Mouse (Mus musculus) large intestine, adult 2 months (tissue): ENCODE measurements around the gene Stxbp3. TPM values are rescaled to one million over a fixed set of nuclear protein-coding genes. Genes with fewer than 3 reads are reported as not detected.

Source experiments
- DNase-seq: peaks from one replicate; pipeline ENCODE4 v3.0.0-alpha.2; 2012; ENCODE audit warnings: low read depth, low spot score
- WGBS: fragments of 180-500 bp; shearing (Covaris S2); methylation state at CpG from one replicate; pipeline ENCODE4 v1.1.7; 2018; 5-methylcytosine and 5-hydroxymethylcytosine counted together
- polyA plus RNA-seq: library from polyadenylated mRNA; depleted of rRNA; stranded (reverse); fragments of >200 nt; gene quantifications from 2 replicates; pipeline ENCODE4 v1.2.3, GENCODE M21; 2012

The Stxbp3 gene
- polyA plus RNA-seq, 1 experiment, result 12.2 TPM

DNA sequence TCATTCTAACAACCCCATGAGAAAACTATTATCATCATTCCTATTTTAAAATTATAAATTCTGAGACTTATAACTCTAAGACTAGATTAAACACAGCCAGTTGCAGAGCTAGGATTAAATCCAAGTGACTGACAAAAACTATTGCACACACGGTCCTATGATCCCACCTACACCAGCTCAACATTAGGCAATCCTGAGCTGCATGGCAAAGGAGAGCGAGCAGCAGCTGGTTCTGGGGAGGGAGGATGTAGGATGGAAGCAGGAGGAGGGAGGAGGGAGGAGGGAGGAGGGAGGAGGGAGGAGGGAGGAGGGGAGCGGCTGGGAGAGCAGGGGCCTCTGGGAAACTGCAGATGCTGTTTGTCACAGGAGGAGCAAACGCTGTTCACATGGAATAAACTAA is 24.7 kb downstream of the Stxbp3 start:
- WGBS, result 60% methylated on average over 4 of the region's 4 CpGs
- DNase-seq, result no peak

DNA sequence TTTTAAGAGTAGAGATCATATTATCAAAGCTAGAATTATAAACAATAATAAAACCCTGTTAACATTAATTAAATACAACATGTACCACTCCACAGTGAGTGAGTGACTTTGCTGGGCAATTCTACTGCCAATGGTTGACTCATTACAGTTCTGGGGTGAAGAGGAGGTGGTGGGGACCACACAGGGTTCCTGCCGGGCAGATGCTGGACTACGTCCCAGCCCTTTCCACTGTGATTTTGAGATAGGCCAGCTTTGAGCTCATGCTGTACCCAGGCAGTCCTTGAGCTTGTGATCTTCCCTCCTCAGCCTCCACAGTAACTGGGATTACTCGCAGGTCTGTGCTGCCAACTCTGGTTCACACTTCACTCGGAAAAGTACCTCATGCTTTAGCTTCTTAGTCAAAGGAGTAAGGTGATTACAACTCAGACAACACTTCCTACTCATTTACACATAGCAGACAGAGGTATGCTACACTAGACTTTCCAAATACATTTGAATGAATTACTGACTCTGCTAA is 29.5 kb downstream of the Stxbp3 start:
- DNase-seq, result no peak
- 62% methylated on average over 4 of the region's 4 CpGs for WGBS

DNA sequence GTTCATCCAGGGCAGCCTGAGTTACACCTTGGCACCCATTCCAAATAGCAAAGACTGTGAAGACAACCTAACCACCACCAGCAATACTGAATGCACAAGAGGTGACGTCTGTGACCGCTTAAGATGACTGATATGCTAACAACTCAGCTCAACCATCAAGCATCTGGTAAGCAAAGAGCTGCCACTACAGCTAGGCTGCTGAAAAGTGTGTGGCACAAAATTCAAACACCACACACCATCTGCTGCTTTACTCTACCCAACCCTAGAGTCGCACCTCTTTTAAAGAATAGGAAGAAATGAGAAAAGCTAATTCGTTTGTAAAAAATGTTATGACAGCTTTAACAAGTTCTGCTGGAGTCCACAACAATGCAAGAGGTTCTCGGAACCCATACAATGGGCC is 34.7 kb downstream of the Stxbp3 start:
- no peak for DNase-seq
- WGBS, result 91% methylated on average over 5 of the region's 5 CpGs

DNA sequence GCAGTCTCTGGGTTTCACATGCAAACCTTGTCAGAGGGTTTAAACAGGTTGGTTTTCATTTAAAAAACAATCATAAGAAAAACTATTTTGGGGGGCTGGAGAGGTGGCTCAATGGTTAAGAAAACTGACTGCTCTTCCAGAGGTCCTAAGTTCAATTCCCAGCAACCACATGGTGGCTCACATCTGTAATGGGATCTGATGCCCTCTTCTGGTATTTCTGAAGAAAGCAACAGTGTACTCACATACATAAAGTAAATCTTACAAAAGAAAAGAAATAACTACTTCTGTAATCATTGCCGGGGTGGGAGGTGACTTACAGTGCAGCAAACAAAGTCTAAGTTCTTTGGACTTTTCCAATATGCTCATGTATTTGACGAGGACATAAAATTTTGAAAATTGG is 42.0 kb downstream of the Stxbp3 start:
- 74% methylated on average over 2 of the region's 2 CpGs for WGBS

DNA sequence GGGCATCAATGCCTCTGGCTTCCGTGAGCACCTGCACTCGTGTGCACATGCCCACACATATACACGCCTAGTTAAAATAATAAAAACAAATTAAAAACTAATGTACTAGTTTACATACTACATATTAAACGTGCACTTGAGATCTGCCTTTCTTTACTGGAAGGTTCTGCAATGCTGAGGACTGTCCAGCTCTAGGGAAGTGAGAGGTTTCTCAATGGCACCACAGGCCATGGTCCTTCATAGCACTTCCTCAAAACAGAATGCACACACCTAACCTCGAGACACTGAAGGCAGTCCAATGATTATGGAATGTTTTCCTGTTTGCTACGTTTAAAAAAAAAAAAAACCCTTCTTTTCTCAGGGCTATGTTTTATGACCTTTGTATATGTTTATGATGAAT is 42.6 kb downstream of the Stxbp3 start:
- 79% methylated on average over 6 of the region's 6 CpGs for WGBS
- DNase-seq, result no peak

More for the DNA sequence above, 42.0 kb downstream of the Stxbp3 start:
- DNase-seq, result no peak

DNA sequence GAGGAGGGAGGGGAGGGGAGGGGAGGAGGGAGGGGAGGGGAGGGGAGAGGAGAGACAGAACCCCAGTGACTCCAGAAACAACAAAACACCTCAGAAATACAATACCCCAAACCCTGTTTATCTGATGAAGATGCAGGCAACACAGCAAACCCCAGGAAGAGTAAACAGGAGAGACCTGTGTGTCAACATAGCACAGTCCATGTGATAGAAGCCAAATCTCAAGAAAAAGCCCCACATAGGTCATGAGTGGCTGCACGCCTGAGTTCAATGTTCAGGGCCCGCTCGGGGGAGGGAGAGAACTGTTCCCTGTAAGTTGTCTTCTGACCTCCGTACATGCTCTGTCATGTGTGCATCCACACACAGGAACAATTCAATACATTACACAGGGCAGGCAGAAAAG is 43.9 kb downstream of the Stxbp3 start:
- no peak for DNase-seq
- WGBS, result 92% methylated on average over 4 of the region's 4 CpGs

DNA sequence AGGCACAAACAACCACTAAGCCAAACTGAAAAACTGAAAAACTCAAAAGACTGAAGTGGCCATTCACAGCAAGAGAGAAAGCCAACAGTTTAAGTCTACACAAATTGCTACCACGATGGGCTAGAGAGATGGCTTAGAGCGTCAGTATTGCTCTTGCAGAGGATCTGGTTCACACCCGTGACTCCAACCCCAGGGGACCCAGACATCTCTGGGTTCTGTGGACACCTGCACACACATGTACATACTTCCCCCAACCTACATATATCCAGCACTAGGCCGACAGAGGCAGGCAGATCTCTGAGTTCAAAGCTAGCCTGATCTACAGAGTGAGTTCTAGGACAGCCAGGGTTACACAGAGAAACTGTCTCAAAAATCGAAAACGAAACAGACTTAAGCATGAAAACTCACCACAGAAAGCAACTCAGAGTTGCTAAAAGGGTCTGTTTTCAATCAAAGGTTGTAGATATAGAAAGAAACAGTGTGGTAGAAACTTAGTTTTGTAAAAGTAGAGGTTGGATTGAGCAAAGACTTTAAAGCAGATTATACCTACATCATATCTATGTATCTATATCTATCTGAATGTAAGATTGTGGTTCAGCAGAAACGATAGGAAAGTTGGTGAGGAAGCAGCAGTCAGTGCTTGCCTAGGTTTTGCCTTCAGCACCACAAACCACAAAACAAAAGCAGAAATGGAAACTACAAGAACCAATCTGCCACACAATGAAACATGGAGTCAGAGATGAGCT is 44.6 kb downstream of the Stxbp3 start:
- WGBS, result 82% methylated on average over 7 of the region's 7 CpGs
- no peak for DNase-seq

DNA sequence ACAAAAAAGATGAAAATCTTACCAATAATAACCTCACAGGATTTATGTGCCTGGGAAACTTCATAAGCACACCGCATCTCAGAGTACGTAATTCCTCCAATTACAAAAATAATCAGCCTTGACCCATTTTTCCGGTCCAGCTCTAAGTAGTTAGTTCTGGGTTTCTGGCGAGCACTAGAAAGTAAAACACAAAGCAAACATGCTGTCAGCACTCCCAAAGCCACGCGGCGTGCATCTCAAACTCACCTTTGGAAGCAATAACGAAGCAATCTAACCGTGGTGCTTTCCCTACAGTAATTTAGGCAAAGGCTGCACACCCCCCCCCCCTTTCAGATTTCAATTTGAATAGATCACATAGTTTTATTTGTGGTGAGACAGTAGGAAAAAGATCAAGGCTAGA is 45.5 kb downstream of the Stxbp3 start:
- no peak for DNase-seq
- WGBS, result 79% methylated on average over 9 of the region's 9 CpGs

DNA sequence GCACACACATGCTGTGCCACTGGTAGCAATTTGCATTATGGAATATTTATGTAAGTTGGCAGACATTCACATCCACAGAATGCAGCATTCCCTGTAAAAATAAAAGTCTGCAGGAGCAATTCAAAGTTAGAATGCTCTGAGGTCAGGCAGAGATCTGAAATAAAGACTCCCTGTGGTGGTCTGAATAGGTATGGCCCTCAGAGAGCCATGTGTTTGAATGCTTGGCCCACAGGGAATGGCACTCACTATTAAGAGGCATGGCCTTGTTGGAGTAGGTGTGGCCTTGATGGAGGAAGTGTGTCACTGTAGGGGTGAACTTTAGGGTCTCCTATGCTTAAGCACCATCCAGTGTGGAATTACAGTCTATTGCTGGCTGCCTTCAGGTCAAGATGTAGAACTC is 47.9 kb downstream of the Stxbp3 start:
- no peak for DNase-seq

DNA sequence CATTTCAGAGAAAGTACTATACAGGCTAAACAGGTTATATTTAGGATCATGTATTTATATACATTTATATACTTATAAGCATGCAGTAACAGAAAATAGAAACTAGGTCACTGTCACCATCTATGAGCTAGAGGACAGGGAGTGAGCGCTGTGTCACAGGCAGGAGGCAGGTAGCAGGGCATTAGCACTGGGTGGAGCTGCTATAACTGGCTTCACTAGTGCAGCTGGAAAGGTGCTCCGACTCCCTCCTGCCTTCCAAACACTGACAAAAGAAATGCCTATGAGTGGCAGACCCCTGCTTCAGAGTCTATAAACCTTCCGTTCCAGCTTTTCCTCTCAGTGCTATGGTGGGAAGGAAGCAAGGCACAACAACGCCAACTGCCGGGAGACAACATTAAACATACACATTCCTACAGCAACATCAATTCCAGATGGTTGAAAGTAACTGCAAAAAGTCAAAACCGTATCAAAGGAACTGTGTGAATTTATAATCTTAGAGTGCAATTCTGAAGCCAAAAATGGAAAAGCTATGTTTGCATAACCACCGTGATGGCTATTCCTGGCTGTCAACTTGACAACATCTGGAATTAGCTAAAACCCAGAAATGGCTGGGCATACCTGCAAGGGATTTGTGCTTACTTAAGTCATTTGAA is 49.1 kb downstream of the Stxbp3 start:
- 74% methylated on average over 7 of the region's 7 CpGs for WGBS

DNA sequence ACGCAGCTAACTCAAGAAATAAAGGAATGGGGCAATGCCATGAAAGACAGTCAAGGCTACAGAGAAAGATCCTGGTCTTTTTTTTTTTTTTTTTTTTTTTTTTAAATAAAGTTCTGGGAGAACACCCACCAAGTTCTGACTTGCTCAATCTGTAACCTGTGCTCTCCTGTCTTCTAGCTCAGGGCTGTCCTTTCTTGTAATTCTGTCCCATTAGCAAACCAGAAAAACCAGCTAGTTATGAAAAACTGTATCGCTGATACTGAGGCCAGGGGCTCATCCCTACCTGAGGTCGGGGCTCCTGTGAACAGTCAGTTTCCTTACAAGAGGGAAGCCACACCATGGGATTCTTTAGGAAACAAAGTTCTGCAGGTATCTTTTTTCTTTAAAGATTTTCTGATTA is 49.8 kb downstream of the Stxbp3 start:
- WGBS, result 89% methylated on average over 3 of the region's 3 CpGs
- DNase-seq, result no peak

More for the DNA sequence above, 49.1 kb downstream of the Stxbp3 start:
- no peak for DNase-seq

DNA sequence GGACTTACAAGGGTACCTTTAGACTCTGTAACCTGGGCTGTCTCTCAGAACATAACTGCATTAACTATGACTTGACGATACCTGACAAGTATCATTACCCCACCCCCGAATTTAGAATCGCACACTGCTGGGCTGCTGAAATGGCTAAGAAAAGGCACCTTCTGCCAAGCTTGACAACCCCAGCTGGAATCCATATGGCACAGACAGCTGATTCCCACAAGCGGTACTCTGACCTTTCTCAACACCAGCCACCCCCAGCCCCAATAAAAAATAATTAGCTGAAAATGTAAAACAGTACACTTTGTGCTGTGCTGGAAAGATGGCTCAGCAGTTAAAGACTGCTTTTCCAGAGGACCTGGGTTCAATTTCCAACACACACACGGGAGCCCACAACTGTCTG is 51.0 kb downstream of the Stxbp3 start:
- DNase-seq, result no peak
- WGBS, result 91% methylated on average over 5 of the region's 5 CpGs

DNA sequence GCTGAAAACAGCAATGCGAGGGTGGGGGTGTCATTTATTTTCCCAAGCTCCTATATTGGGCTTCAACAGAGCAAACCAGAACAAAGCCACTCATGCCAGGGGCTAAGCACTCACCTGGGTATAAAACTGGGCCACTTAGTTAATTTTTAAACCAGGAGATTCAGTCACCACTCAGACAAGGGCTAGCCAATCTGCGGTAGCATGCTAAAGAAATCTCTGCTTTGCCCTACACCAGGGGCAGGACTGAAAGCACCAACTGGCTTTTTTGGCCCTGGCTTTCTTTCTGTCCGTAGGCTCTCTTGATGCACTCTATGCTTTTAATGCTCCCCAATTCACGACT is 51.9 kb downstream of the Stxbp3 start:
- 48% methylated on average over 4 of the region's 4 CpGs for WGBS
- no peak for DNase-seq

DNA sequence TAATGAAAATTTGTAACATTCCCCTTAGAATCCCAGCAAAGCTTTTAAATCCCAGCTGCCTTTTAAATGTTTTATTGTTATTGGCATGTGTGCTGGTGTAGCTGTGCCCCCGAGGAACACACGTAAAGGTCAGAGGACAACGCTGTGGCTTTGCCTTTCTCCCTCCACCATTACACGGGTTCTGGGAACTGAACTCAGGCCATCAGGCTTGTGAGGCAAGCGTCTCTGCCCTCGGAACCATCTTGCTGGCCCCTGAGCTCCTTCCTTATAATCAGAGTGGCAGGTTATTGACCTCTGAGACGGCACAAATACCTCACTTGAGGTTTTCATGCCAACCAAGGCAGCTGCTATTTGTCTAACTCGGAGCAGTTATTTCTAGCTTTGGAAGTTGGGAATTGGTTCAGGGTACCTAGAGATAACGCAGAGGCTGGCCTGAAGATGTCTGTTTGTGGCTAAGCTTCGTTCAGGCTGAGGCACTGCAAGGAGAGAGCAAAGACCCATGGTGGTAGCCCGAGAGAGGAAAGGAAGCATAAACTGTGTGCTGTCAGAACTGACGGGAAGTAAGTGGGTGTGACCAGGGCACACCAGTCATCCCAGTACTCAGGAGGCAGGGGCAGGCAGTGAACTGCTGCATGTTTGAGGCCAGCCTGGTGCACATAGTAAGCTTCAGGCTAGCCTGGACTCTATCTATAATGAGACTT is 52.4 kb downstream of the Stxbp3 start:
- WGBS, result 20% methylated on average over 12 of the region's 12 CpGs
- no peak for DNase-seq

DNA sequence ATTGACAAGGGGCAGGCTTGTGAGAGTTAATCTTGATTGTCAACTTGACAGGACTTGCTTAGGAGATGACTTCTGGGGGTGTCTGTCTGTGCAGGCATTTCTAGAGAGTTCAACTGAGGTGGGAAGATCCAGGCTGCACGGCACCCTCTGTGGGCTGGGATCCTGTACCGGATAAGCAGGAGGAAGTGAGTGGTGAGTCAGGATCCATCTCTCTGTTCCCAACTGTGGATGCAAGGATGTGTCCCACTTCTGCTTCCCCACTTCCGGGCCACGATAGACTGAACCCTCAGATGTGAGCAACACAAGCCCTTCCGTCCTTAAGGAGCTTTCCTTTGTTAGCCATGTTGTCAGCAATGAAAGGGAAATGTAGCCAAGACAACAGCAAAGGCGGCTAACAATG is 53.8 kb downstream of the Stxbp3 start:
- no peak for DNase-seq
- 85% methylated on average over 6 of the region's 6 CpGs for WGBS

DNA sequence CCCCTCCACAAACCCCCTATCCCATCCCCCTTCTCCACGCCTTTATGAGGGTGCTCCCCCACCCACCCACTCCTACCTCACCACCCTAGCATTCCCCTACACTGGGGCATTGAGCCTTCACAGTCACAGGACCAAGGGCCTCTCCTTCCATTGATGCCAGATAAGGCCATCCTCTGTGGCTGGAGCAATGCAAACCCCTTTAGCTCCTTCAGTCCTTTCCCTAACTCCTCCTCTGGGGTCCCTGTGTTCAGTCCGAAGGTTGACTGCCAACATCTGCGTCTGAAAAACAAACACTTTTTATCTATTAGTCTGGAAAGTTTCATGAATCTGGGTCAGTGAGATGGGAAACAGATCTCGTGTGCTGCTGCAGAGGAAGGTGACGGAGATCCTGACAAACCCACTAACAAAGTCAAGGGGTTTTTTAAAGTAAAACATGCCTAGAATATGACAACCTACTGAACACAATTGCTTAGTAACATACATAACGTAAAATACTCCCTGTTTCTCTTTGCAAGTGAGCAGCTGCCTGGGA is 57.9 kb downstream of the Stxbp3 start:
- 52% methylated on average over 6 of the region's 6 CpGs for WGBS
- no peak for DNase-seq

DNA sequence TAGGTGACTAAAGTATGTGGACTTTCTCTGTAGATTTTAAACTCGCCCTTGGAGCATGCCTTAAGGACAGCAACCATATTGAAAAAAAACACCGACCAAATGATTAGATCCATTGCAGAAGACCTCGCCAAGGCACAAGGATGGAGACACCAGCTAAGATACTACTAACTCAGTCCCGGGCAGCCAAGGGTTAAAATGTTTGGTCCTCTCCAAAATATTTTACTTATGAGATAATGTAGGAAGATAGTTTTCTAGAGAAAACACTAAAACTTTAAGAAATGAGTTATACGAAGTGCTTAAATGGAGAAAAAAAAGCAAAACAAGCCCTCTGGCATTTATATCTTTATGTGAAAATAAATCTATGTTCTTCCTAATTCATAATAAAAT is 58.4 kb downstream of the Stxbp3 start:
- 68% methylated on average over 5 of the region's 5 CpGs for WGBS
- DNase-seq, result no peak

DNA sequence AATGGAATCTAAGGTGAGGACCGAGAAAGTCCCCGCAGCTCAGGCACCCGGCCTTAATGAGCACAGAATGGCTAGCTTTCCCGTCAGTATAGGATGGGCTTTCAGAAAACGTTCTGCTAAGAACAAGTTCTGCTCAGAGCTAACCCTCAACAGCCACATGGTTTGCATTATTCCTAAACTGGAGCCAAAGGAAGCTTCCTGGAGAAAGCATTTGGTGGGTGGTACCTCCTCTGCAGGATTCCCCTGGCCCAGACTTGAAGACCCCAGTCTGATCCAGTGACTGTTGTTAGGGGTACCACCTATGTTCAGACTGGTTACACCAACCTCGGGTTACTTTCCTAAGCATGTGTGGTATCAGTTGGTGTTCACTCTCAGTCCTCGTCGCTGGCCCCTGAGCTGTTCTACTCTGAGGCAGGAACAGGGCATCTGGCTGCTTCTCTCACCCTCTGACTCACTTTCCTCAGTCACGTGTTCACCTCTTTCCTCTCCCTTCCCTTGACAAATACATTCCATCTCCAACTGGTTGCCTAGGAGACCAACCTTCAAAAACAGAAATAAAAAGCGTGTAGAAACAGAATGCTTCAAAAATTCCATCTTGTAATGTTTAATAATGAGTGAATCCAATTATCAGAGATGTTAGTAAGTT is 59.0 kb downstream of the Stxbp3 start:
- 59% methylated on average over 10 of the region's 10 CpGs for WGBS
- no peak for DNase-seq

DNA sequence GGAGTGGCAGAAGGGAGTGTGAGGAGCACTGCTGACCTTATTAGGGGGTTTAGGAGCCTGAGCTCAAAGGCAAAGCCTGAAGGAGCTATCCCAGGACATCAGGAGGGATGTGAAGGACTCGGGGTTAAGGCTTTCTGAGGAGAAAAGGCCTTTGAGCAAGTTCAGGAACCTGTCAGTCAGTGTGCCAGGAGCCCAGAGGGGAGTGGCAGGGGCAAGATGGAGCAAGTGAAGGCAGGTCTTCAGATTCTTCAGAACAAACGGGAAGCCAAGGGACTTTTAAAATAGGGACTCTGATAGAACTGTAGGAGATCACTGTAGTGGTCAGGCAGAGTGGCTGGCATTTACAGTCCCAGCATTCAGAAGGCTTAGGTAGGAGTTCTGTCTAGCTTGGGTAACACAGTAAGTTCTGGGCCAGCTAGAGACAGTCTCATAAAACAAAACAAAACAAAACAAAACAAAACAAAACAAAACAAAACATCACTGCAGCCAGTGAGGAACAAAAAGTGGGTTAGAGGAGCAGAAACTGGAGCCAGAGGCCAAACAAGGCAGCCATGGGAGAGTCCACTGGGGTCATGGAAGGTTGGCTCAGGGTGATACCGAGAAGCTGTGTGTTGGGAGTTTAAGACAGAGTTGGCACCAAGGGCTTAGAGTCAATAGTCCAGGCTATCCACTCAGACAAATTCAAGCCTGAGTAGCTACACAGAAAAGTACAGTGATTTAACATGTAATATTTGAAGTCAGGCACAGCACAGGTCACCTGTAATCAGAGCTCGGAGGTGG is 61.4 kb downstream of the Stxbp3 start:
- WGBS, result 74% methylated on average over 4 of the region's 4 CpGs
- no peak for DNase-seq
